Mouse (Mus musculus) thymus, postnatal 4 days (tissue): ENCODE measurements around the gene Sin3b.

Experiments used
- DNase-seq: peaks from one replicate; pipeline ENCODE4 v3.0.0; 2021

Gene Sin3b

GRCm38 (mm10) chr8:72753781-72754180 is 30.7 kb downstream of the Sin3b start:
- DNase-seq, result no peak

- DNase-seq, result no peak
Observed at GRCm38 (mm10) chr8:72756031-72756430, 32.9 kb downstream of the Sin3b start.

DNA sequence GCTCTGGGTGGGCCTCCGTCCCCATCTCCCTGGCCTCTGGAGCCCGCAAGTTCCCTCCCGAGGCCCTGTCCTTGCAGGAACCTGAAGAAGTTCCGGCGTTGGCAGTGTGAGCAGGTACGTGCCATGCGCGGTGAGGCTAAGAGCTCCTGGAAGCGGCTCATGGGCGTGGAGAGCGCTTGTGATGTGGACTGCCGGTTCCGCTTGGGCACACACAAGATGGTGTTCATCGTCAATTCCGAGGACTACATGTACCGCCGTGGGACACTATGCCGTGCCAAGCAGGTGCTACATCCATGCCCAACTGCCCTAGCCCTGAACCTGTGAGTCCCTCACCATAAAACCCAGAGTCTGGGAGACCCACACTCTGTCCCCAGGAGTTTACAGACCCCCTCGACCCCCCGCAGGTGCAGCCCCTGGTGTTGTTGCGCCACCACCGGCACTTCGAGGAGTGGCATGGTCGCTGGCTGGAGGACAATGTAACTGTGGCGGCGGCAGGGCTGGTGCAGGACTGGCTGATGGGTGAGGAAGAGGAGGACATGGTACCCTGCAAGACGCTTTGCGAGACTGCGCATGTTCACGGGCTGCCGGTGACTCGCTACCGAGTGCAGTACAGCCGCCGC is 33.8 kb downstream of the Sin3b start:
- DNase-seq, result peak; percentile 16

- DNase-seq, result peak; percentile 4
Observed at GRCm38 (mm10) chr8:72757426-72758195, 34.5 kb downstream of the Sin3b start.

DNA sequence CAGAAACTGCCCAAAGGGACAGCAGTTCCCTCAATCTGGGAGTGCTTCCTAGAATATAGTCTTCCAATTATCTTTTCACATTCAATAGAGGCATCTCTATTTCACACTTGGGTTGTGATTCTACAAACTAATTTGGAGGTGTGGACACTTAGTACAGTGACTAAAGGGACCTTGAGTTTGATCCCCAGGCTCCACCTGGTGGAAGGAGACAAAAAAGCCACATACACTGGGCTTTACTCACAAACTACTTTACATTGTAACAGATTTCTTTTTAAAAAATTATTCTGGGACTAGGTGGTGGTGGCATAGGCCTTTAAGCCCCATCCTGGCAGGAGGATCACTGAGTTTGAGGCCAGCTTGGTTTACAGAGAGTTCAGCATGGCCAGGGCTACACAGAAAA is 35.2 kb downstream of the Sin3b start:
- DNase-seq, result peak; percentile 13

GRCm38 (mm10) chr8:72760216-72760615 is 37.1 kb downstream of the Sin3b start:
- peak; percentile 6 for DNase-seq

- DNase-seq, result peak; percentile 69
Observed at GRCm38 (mm10) chr8:72761322-72762051, 38.4 kb downstream of the Sin3b start, which contains the start of gene F2rl3. Gene F2rl3 (plus strand): TSS chr8:72761880.

DNA sequence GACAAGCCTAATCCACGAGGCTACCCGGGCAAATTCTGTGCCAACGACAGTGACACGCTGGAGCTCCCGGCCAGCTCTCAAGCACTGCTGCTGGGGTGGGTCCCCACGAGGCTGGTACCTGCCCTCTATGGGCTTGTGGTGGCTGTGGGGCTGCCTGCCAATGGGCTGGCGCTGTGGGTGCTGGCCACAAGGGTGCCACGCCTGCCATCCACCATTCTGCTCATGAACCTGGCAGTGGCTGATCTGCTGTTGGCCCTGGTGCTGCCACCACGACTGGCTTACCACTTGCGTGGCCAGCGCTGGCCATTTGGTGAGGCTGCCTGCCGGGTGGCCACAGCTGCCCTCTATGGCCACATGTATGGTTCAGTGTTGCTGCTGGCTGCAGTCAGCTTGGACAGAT is 39.2 kb downstream of the Sin3b start:
- DNase-seq, result no peak

DNA sequence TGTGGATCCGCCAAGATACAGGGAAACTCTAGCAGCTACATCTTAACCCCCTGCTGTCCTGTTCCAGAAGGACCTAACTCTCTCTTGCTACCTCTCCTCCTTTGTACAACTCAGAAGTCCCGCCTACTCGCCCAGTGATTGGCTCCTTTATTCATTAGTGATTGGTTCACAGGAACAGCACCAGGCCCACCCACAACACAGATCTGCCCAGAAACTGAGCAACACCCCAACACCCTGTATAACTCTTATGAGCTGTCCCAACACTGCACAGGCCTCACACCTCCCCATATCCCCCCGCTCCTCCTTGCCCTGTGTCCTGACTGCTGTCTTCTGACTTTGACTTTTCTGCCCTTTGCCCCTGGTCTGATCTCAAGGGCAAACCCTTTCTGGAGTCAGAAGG is 42.6 kb downstream of the Sin3b start:
- no peak for DNase-seq

- DNase-seq, result no peak
Observed at GRCm38 (mm10) chr8:72766777-72767176, 43.7 kb downstream of the Sin3b start.

- DNase-seq, result no peak
Observed at GRCm38 (mm10) chr8:72777797-72778196, 54.7 kb downstream of the Sin3b start.

DNA sequence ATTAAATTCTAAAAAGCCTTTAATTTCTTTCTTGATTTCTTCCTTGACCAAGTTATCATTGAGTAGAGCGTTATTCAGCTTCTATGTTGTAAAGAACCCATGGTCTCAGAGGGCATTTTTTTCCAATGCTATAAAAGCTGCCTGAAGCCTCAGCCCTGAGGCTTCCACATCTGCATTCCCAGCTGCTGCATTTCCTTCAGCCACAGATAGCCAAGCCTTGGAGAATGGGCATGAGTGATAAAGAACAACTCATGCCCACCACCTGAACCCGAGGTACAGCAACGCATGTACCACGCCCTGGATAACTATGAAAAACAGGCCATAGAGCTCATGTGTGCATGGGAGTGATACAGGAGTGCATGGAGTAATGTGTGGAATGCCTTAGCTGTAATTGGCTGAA is 57.6 kb downstream of the Sin3b start:
- no peak for DNase-seq

DNA sequence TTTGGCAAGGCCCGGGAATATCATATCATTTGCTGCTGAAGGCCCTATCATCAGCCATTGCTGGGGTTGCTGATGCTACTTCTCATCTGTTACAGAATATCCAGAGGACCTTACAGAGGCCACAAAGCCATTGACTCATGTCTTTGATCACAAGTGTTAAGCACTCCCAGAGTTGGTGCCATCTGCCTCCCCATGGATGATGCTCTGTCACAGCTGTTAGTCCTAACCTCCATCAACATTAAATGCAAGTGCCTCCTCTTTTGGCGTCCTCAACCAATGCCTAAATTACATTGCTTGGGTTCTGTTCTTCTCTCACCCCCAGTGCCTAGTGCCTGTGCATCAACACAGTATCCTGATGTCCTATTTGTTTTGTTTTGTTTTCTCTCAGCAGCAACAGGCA is 78.5 kb downstream of the Sin3b start:
- no peak for DNase-seq
